Mouse (Mus musculus) adrenal gland, adult 8-10 months (tissue): Measurements from ENCODE around the gene Prr18. TPM values are rescaled to one million over a fixed set of nuclear protein-coding genes. Genes with fewer than 3 reads are reported as not detected.

Source experiments
- DNase-seq: peaks from one replicate; pipeline ENCODE4 v3.0.0; 2022
- total RNA-seq, 4 experiments: library from RNA; stranded (reverse); gene quantifications; 2 replicates each; pipeline ENCODE4 v1.2.4; 2022

The Prr18 gene
- total RNA-seq, 4 experiments from 2014 or later = 0.13 to 0.55 (median 0.35) TPM

DNA sequence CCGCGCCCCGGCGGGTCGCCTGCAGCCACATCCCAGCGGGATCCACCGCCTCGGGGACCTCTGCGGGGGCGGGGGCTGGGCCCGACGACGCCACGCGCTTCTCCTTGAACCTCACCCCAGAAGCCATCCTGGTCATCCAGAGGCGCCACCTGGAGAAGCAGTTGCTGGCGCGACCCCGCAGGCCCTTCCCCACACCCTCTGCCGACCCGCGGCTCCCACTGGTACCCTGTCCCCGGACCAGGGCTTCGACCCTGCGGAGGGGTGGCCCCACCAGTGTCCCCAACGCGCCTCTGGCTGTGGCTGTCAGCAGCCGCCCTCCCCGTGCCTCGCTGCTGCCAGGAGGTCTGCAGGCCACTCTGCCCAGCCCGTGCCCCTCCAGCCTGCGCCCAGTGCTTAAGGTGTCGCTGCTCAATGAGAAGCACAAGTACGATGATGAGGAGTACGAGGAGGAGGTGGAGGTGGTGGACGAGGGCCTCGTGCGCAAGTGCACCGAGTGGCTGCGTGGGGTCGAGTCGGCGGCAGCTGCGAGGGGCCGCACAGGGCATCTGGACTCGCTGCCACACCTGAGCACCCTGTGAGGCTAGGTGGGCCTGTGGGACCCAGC, 4.2 kb downstream of the Prr18 start:
- no peak for DNase-seq

DNA sequence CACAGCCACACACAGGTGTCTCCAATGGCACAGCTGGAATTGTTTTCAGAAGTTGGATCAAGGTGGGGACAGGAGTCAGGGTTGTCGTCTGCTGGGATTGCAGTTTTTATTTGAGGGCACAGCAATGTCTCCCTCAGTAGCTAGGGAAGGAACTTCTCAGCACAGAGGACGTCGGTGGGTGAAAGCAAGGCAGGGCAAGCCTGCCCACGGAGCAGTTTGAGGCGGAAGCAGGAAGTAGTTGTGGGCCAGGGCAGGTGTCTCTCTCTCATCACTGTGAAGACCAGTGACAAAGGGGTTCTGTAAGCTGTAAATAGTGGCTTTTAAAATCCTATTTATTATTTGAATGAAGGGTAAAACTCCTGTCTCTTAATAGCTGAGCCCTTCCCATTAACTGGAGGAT, 5.4 kb downstream of the Prr18 start:
- DNase-seq = no peak

DNA sequence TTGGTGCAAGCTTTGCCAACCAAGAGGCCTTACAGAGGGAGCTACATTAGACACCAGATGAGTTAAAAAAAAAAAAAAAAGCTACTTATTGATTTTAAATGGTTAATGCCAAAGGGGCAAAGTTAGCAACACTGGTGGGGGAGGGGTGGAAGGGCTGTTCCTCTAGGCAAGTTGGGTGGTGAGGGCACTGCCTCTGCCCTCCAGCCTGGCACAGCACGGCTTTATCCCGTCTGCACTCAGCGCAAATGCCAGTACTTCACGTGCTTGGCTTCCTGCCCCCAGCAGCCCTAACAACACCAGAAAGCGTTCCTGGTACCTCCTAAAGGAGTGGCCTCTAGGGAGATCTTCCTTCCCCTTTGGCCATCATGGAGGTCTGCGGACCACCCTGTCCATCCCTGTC, 6.2 kb downstream of the Prr18 start:
- no peak for DNase-seq

DNA sequence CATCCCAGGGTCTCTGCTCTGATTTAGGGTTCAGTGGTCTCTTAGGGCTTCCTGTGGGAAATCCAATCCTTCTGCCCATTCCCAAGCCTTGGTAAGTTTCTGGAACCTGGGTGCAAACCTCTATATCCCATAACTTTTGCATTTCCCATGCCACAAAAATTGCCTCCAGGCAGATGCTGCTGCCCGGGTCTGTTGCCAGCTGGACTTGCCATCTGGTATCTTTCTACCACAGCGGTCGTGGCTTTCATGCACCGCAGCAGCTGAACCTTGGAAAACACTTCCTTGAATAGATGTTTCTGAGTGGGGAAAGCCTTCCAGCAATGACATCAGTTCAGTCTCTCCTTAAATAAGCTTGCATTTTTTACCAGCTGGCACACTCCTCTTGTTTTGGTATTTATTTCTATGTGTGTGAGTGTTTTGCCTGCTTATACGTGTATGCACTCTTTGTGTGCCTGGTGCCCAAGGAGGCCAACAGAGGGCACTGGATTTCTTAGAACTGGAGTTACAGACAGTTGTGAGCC, 10.6 kb downstream of the Prr18 start:
- no peak for DNase-seq

DNA sequence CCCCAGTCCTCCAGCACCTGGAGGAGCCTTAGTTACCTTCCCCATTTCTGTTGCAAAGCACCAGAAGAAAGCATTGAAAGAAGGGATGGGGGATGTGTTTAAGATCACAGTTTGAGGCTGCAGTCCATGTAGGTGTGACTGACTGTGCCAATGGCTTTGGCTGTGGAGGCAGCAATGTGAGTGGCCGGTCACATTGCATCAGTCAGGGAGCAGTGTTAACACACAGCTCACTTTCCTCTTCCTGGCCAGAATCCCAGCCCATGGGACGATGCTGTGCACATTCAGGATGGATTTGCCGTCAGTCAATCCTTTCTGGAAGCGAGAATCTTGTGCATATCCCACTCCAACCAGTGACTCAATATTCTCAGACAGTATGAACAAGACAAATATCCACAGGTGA, 11.7 kb downstream of the Prr18 start:
- no peak for DNase-seq

DNA sequence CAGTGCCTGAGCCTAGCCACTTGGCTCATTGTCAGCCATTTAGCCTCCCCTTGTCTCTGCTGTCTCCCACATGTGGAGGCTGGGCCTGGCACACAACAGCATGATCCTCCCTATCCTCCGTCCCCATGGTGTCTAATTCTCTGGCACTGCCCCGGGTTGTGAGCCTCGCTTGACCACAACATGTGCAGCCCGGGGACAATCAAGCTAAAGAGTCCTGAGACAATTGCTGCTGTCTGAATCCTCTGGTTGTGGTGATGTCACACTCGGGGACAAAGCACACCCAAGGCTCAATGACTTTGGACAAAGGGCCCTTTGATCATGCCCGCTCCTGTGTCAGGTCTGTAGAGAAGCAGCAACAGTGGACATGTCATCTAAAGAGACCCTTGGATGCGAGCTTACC, 13.8 kb downstream of the Prr18 start:
- DNase-seq = no peak

DNA sequence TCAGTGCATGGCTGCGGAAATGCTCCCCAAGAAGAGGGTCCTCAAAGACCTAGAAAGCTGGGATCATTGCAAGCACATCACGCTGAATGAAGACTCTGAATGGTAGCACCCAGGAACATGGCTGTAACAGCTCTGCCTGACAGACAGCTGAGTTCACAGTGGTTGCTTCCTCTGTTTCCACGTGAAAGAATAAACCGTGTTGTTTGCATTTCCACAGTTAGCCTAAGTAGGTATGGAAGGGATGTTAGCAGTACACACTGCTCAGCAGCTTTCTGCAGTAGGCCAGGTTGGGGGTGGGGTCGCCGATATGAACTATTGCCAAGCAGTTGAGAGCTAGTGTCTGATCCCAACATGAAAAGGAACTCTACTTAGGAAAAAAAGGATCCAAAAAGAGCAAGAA, 18.4 kb downstream of the Prr18 start, which contains the start of gene T2:
Gene T2, plus strand, starts transcription at position 301 of the 400 bp plus-strand sequence.
- DNase-seq = no peak

DNA sequence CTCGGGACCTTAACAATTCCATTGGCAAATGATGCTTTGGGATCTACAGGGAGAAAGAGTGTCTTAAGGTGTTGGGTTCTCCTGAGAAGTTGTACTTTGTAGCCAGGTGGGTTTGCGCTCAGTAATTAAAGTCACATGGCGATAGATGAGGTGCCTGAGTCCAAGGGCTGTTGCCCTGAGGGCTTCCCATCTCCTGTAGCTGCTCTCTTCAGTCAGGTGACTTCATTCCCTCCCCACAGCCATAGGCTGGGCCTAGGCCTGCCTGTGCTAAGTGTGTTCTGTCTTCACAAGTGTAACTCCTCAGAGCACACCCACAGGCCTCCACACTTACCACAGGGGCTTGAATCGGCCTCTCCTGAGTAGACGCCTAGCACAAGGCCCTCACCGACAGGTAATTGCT, 20.2 kb downstream of the Prr18 start:
- no peak for DNase-seq

DNA sequence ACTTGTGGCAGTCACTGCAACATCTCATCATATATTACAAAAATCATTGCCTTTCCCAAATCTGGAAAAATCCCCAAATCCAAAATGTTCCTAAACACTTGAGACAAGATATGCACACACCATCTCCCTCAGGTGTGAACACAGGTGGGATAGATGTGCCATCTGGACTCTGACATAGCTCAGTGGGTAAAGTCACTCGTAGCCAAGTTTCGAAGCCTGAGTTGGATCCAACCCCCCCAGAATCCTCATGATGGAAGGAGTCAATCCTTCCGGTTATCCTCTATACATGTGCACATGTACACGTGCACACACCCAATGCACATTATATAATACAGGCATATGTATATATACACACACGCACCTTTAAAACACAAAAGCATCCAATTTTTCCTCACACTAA, 23.6 kb downstream of the Prr18 start:
- DNase-seq = no peak

DNA sequence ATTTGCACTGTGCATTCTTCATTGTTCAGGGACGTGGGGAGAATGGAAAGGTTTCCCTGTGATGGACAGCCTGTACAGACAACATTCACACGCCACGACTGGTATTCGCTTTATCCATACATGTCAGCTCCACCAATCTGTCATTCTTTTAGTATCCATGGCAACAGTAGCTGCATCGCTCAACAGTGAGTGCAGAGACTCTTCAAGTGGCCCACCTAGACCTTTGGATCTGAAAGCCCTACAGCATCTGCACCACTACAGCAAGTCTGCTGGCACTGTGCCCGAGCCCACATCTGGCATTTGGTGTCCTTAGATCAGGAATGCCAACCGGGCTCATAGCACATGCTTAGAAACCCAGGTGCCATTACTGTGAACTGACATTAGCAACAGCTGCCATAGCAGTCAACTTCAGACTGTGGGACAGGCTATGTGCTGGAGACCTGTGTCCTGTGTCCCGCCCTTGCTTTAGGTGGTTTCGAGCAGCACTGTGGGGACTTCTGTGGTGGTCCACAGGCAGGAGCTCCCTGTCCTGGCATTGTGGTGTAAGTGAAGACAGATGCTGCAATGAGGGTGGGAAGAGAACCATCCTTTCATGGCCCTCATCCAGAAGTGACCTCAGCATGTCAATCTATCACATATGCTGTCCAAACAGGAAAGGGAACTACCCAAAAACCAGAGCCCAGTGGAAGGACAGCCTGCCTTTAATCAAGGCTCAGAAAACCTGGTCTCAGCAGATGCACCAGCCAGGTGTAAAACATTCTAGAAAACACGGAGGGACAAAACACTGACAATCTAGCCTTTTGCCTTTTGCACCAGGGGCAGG, 24.2 kb downstream of the Prr18 start:
- no peak for DNase-seq

DNA sequence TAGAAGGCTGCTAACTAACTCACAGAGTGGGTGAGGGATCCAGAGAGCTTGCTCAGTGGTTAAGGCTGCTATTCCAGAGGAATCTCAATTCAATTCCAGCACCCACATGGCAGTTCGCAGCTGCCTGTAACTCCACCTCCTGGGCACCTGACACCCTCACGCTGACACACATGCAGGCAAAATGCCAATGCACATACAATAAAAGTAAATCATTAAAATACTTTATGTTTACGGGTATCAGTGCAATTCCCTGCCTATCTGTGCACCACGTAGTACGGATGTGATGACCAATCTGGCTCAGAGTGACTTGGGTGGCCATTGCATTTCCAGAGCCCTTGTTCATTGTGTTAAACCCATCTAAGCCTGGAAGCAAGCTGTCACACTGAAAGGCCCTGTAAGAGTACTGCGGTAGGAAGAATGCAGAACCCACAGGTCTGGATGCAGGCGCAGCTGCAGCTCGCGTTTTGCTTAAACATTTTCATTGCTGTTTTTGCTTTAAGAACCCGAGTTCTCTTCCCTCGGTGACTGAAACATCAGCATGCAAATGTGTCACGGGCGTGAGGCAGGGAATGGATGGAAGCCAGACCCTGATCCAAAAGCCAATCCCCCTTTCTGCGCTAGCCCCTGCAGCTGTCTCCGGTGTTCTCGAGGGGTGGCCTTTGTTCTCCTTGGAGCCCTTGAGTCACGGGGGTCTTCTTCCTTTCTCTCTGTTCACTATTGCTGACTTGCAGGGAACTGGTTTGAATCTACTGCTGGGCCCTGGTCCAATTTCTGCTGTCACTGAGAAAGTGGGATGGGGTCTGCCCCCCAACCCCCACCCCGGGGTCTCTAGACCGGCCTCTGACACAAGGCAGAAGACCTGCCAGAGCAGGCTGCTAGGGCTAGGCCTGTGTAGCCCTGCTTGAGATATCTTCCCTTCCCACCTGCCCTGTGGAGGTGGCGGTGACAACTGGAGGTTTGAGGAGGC, 30.5 kb downstream of the Prr18 start:
- DNase-seq = no peak

DNA sequence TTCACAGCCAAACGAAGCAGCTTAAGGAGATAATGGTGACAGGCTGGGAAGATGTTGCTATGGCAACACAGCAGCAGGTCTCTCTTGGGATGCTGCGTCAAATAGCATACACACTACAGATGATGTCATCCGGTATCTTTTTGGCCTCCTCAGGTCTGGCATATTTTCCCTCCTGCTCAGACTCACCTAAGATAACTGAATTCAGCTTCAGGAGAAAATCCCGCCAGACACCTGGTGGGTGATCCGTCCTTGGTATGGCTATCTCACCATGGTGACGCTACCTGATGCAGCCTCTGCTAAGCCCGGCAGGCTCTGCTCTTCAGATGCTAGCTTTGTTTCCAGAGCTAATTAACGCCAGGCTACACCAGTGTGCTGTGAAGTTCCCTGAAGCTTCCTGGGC, 31.3 kb downstream of the Prr18 start:
- no peak for DNase-seq

DNA sequence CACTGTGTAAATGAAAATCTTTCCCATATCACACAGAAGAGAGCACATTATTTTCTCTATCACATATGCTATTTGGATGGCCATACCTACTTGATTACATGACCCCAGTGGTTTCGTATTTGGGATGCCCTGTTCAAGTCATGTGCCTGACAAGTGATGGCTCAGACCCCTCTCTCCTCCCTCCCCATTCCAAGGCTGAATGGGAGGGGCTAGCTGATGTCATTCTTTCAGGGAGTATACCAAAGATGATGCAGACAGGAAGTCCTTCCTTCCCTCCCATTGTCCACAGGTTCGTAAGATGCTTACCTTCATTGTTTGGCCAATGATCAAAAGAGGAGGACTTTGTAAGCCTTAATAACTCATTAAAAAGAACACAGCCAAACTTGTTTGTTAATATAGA, 31.9 kb downstream of the Prr18 start:
- DNase-seq = no peak

DNA sequence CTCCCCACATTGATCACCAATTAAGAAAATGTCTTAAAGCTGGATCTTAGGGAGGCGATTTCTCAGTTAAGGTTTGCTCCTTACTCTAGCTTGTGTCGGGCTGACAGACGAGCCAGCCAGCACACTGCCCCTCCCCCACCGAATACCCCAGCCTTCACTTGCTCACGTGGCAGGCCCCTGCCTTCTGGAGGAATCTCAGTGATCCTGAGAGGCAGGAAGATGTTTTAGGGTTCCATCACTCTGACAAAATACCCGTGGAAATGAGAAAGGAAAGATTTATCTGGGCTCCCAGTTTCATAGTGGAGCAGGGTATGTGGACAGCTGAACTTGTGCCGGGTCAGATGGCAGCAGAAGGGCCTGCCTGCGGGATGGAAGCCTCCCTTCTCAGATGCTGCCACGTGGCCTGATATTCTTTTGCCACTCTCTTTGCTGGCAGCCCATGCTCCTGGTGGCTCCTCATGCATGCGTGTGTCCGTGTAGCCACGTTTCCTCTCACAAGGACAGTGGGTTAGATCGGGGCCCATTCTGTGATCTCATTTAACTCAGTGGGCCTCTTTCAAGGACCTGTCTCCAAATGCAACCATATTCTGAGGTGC, 33.5 kb downstream of the Prr18 start:
- DNase-seq = no peak

DNA sequence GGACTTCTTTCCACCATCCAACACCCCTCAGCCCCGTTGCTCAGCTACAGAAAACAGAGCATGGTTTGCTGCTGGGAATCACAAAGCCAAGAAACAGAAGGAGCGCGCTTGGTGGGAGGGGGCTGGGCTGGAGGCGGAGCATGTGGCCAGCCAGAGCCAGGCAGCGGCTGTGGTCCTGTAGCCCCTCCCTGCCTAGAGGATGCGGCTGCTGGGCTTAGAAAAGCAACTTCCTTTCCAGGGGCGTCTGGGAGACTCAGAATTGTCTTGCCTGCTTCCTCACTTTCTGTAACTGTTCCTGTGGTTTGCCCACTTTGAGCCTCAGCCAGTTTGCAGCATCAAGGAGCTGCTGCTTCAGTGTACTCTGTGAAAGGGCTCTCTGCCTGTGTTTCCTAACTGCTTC, 34.6 kb downstream of the Prr18 start:
- peak; percentile 10 for DNase-seq

DNA sequence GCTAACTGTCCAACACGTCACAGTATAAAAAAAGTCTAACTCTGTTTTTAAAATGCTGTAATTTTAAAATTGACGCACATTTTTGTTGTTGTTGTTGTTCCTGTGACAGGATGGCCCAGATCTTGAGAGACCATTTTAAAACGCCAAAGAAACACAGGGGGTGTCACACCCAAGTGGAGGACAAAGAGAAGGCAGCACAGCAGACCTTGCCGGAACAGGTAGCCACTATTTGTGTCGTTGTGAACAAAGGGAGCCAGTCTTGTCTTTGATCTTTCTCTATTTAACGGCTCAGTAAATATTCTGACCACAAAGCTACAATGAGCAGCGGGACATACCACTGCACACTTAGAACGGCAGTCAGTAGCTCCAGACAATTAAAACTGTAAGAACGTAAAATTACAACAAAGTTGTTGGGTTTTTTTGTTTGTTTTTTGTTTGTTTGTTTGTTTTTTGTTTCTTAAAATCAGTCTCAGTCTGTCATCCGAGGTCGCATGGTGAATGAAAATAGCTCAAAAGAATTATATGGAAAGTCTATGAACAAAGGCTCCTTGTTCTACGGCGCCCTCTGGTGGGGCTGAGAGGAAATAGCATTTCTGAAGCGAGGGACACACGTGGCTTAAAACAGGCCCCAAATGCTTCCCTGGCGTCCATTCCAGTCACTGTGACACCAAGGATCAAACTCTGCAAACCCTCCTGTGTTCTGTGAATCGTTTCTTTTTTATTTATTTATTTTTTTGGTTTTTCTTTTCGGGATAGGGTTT, 35.2 kb downstream of the Prr18 start:
- DNase-seq = peak; percentile 34

DNA sequence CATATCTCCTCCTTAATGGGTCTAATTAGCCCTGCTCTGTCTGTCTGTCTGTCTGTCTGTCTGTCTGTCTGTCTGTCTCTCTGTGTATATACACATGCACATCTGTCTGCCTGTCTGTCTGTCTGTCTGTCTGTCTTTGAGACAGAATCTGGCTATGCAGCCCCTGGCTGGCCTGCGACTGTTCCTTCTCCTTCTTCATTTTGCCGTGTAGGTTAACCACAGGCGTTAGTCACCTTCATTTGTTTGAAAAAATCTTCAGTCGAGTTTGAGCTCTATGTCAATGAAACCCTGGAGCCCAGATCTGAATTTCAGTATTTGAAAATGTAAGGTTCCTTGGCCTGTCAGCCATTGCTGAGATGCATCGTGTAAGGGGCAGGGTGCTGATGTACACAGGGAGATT, 40.0 kb downstream of the Prr18 start:
- DNase-seq = no peak

DNA sequence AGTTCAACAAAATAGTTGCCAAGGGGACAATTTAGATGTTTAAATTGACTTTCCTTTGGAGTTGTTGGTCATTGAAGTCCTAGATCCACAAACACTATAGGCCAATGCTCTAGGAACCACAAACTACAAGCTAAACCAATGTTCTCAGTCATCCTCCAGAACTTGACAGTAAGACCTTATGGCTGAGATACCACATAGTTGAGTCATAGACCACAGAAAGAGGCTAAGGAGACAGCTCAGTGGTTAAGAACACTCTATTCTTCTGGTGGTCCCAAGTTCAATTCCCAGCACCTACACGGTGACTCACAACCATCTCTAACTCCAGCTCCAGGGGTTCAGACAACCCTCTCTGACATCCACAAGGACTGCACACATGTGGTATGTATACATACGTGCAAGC, 48.2 kb downstream of the Prr18 start:
- no peak for DNase-seq

DNA sequence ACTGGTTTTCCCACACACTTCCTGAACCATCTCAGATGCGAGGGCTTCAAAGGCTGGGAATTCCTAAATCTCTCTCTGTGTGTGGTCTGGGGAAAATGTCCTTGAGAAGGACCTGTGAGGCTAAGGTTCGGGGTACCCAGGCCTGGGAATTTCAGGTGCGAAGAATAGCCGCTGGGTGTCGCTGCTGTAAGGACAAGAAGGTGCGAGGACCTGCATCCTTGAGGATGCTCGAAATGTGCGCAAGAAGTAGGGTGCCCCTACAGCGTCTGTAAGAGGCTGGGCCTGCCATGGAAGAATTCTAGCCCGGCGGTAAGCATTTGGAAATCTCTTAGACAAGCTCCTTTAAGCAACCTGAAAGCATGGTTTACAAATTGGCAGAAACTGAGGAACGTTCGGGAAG, 51.2 kb downstream of the Prr18 start:
- DNase-seq = no peak

DNA sequence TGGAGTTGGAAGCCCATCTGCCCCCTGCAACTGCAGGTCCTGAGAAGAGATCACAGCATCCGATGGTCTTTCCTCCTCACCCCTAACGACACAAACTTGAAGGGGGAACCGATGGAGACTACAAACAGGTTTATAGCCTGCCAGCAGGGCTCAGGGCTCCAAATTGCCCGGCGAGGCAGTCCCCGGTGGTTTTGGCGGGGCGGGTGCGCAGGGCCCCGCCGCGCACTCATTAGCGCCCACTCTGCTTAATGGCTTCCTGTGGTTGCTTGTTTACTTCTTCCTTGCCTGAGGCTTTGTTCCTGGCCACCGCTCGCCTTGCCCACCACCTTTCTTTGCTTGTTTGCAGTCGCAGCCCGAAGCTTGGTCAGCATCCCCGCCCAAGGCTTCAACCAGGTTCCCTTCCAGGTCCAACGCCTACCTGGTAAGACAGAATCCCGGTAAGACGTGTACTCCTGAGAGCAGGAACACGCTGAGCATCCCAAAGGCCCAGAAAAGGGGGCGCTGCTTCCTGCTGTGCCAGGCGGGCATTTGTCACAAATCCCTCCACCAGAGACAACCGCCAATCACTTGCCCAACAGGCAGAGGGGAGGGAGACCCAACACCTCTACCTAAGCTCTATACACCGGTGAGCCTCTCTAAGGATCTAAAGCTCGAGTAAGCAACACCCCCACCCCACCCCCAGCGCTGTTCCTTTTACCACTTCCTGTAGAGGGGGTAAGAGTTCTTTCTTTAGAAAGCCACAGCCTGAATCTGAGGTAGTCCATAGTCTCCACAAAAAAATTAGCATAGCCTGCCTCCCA, 51.9 kb downstream of the Prr18 start:
- no peak for DNase-seq

DNA sequence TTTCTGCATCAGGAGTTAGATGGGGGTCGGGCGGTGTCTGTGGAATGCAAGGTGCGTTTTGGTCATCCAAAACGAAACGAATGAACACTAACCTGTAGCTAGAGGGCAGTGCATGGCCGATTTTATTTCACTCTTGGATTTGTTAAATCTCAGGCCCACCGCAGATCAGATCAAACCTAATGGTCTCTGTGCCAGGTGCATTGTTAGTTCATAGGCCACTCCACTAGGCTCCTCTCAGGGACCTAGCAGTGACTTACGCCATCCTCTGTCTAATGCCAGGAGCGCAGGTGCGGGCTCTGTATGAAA, 52.5 kb downstream of the Prr18 start:
- no peak for DNase-seq
